Mouse (Mus musculus) gastrocnemius, adult 2 months (tissue): Measurements from ENCODE around the gene Iqcj. TPM values are rescaled to one million over a fixed set of nuclear protein-coding genes. Genes with fewer than 3 reads are reported as not detected.

ENCODE experiments used
- DNase-seq: peaks from one replicate; pipeline ENCODE4 v3.0.0; 2022
- H3K27ac ChIP-seq: fragments of 200-600 bp; 2 replicates; pipeline ENCODE4 v1.8.1; 2022; ENCODE audit warnings: mild to moderate bottlenecking
- H3K4me3 ChIP-seq: fragments of 200-600 bp; 2 replicates; pipeline ENCODE4 v1.8.1; 2022; ENCODE audit warnings: mild to moderate bottlenecking, moderate library complexity
- CTCF ChIP-seq: fragments of 200-600 bp; IDR thresholded peaks from 2 replicates; pipeline ENCODE4 v1.8.1; 2022; ENCODE audit warnings: antibody characterized with exemption, mild to moderate bottlenecking, moderate library complexity
- intact Hi-C: fragments of 180-260 bp; cut with DNase I; formaldehyde crosslinking; loops from one replicate; pipeline ENCODE4 v1.15.1; 2025
- long read RNA-seq, 2 experiments: library from polyadenylated mRNA; stranded (forward); transcript quantifications; one replicate each; pipeline ENCODE4 v2.0.0; 2021
- total RNA-seq, 2 experiments: library from RNA; stranded (reverse); gene quantifications; 2 replicates each; pipeline ENCODE4 v1.2.3; 2021

Iqcj gene
- not detected for total RNA-seq
- long read RNA-seq, experiment 1 = 0 reads
- long read RNA-seq, experiment 2 = 0 reads

GRCm38 (mm10) chr3:67892026-67892705 is at the start of gene Iqcj, which contains the start of gene Iqschfp:
Gene Iqcj, plus strand, starts transcription at chr3:67892220.
Gene Iqschfp, plus strand, starts transcription at chr3:67892232.
- TF ChIP-seq CTCF = no peak
- intact Hi-C loops = no loop called here
- H3K4me3 ChIP-seq = no peak within 1 kb of the TSS
- H3K27ac ChIP-seq = no peak within 1 kb of the TSS
- DNase-seq = no peak

GRCm38 (mm10) chr3:67852397-67852796 is 39.6 kb upstream of the Iqcj start:
- intact Hi-C loops = no loop called here
- Histone ChIP-seq H3K27ac (no peak overlapping the region), H3K4me3 (no peak overlapping the region)
- DNase-seq = no peak
- TF ChIP-seq CTCF = no peak

- no peak overlapping the region for H3K4me3 ChIP-seq
- intact Hi-C loops = no loop called here
- no peak for TF ChIP-seq CTCF
- no peak for DNase-seq
- H3K27ac ChIP-seq = no peak overlapping the region
Measured at GRCm38 (mm10) chr3:67861524-67861923, 30.5 kb upstream of the Iqcj start.

GRCm38 (mm10) chr3:67867420-67868065 is 24.5 kb upstream of the Iqcj start:
- intact Hi-C loops = no loop called here
- Histone ChIP-seq H3K27ac (no peak overlapping the region), H3K4me3 (no peak overlapping the region)
- TF ChIP-seq CTCF = no peak
- no peak for DNase-seq

GRCm38 (mm10) chr3:67869424-67869823 is 22.6 kb upstream of the Iqcj start:
- no peak for TF ChIP-seq CTCF
- Histone ChIP-seq H3K27ac (no peak overlapping the region), H3K4me3 (no peak overlapping the region)
- intact Hi-C loops = no loop called here
- no peak for DNase-seq

GRCm38 (mm10) chr3:67877253-67877652 is 14.8 kb upstream of the Iqcj start:
- intact Hi-C loops = no loop called here
- H3K4me3 ChIP-seq = no peak overlapping the region
- no peak for TF ChIP-seq CTCF

GRCm38 (mm10) chr3:67884335-67884734 is 7.7 kb upstream of the Iqcj start:
- DNase-seq = no peak
- intact Hi-C loops = no loop called here
- no peak for TF ChIP-seq CTCF
- Histone ChIP-seq H3K4me3 (no peak overlapping the region), H3K27ac (no peak overlapping the region)

More at GRCm38 (mm10) chr3:67877253-67877652, 14.8 kb upstream of the Iqcj start:
- no peak overlapping the region for H3K27ac ChIP-seq
- no peak for DNase-seq

- DNase-seq = no peak
- intact Hi-C loops = no loop called here
- no peak for TF ChIP-seq CTCF
- no peak overlapping the region for H3K4me3 ChIP-seq
- no peak overlapping the region for H3K27ac ChIP-seq
Measured at GRCm38 (mm10) chr3:67886176-67886575, 5.8 kb upstream of the Iqcj start.

GRCm38 (mm10) chr3:67887251-67887650 is 4.8 kb upstream of the Iqcj start:
- intact Hi-C loops = no loop called here
- no peak overlapping the region for H3K27ac ChIP-seq
- TF ChIP-seq CTCF = no peak
- DNase-seq = no peak
- H3K4me3 ChIP-seq = no peak overlapping the region

GRCm38 (mm10) chr3:67892768-67893167 is 748 bp downstream of the Iqcj start:
- H3K4me3 ChIP-seq = no peak overlapping the region
- intact Hi-C loops = no loop called here
- no peak overlapping the region for H3K27ac ChIP-seq
- TF ChIP-seq CTCF = no peak
- DNase-seq = no peak

GRCm38 (mm10) chr3:67902517-67902916 is 10.5 kb downstream of the Iqcj start:
- intact Hi-C loops = no loop called here
- TF ChIP-seq CTCF = no peak

GRCm38 (mm10) chr3:67908586-67908985 is 16.6 kb downstream of the Iqcj start:
- no peak overlapping the region for H3K4me3 ChIP-seq
- H3K27ac ChIP-seq = no peak overlapping the region
- intact Hi-C loops = no loop called here
- no peak for TF ChIP-seq CTCF
- no peak for DNase-seq

More at GRCm38 (mm10) chr3:67902517-67902916, 10.5 kb downstream of the Iqcj start:
- Histone ChIP-seq H3K4me3 (no peak overlapping the region), H3K27ac (no peak overlapping the region)
- no peak for DNase-seq

- H3K27ac ChIP-seq = no peak overlapping the region
- no peak overlapping the region for H3K4me3 ChIP-seq
- no peak for DNase-seq
- intact Hi-C loops = no loop called here
- TF ChIP-seq CTCF = no peak
Measured at GRCm38 (mm10) chr3:67918098-67918497, 26.1 kb downstream of the Iqcj start.

GRCm38 (mm10) chr3:67918634-67919259 is 26.7 kb downstream of the Iqcj start:
- intact Hi-C loops = no loop called here
- TF ChIP-seq CTCF = no peak
- Histone ChIP-seq H3K27ac (no peak overlapping the region), H3K4me3 (no peak overlapping the region)
- DNase-seq = no peak
